Mouse (Mus musculus) C2C12 (cell line): Measurements from ENCODE around the gene Cxcr6.

ENCODE experiments used
- CEBPB ChIP-seq: IDR thresholded peaks from one replicate; pipeline ENCODE4 v1.6.1; 2011; ENCODE audit warnings: low read depth, mild to moderate bottlenecking, control low read depth, moderate library complexity
- CTCF ChIP-seq: IDR thresholded peaks from one replicate; pipeline ENCODE4 v1.5.1; 2011; ENCODE audit not compliant: control insufficient read depth, insufficient read depth, insufficient read length
- FOSL1 ChIP-seq: IDR thresholded peaks from one replicate; pipeline ENCODE4 v1.8.0; 2011; ENCODE audit warnings: mild to moderate bottlenecking, low read length; ENCODE audit not compliant: poor library complexity, insufficient read depth, severe bottlenecking
- MAX ChIP-seq: IDR thresholded peaks from one replicate; pipeline ENCODE4 v1.6.1; 2011; ENCODE audit warnings: mild to moderate bottlenecking, control low read depth
- MYOD1 ChIP-seq: IDR thresholded peaks from one replicate; pipeline ENCODE4 v1.6.1; 2011; ENCODE audit warnings: low read depth; ENCODE audit not compliant: control insufficient read depth, insufficient read length
- MYOG ChIP-seq: IDR thresholded peaks from one replicate; pipeline ENCODE4 v1.6.1; 2011; ENCODE audit not compliant: control insufficient read depth, insufficient read length; ENCODE audit errors: extremely low read depth
- USF1 ChIP-seq: IDR thresholded peaks from one replicate; pipeline ENCODE4 v1.6.1; 2011; ENCODE audit warnings: low read depth, mild to moderate bottlenecking, control low read depth, moderate library complexity

DNA sequence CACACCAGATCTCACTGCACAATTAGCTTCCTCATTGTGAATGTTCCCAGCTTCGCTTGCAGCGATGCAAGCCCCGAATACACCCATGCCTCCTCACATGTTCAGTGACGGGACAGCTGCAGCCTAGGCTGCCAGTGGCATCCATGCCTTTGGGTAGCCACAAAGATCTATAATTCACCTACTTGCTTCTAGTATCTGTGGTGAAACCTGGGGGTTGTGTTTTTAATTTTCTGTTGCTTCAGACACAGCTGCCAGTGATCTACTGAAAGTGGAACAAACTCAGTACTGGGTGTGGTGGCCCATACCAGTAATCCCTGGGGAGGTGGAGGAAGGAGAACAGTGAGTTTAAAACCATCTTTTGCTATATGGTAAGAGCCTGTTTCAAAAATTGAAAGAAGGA, 43.4 kb upstream of the Cxcr6 start:
- TF ChIP-seq MAX (no peak), CTCF (no peak), USF1 (no peak), MYOD1 (no peak), MYOG (no peak), CEBPB (no peak), FOSL1 (no peak)
